Mouse (Mus musculus) limb, embryonic 10.5 days (tissue): ENCODE measurements around the gene Copg1. TPM values are rescaled to one million over a fixed set of nuclear protein-coding genes. Genes with fewer than 3 reads are reported as not detected.
A peak's percentile ranks its signal among the peaks of the same experiment; 100 is the strongest.

Experiments
- DNase-seq: peaks from one replicate; pipeline ENCODE4 v3.0.0-alpha.2; 2017; ENCODE audit warnings: low spot score
- H3K27ac ChIP-seq: fragments of 300-500 bp; sonication (generic); 2 replicates; pipeline ENCODE4 v1.5.1; 2016; ENCODE audit warnings: mild to moderate bottlenecking
- H3K27me3 ChIP-seq: fragments of 300-500 bp; sonication (generic); 2 replicates; pipeline ENCODE4 v1.6.1; 2016; ENCODE audit warnings: low read depth, mild to moderate bottlenecking; ENCODE audit not compliant: poor library complexity, severe bottlenecking
- H3K36me3 ChIP-seq: fragments of 300-500 bp; sonication (generic); 2 replicates; pipeline ENCODE4 v1.6.1; 2016; ENCODE audit warnings: mild to moderate bottlenecking, moderate library complexity
- H3K4me1 ChIP-seq: fragments of 300-500 bp; sonication (generic); 2 replicates; pipeline ENCODE4 v1.6.1; 2016
- H3K4me3 ChIP-seq: fragments of 300-500 bp; sonication (generic); 2 replicates; pipeline ENCODE4 v1.5.1; 2016; ENCODE audit warnings: mild to moderate bottlenecking, moderate library complexity
- H3K9me3 ChIP-seq: fragments of 300-500 bp; sonication (generic); replicated peaks from 2 replicates; pipeline ENCODE4 v1.6.1; 2016; ENCODE audit warnings: mild to moderate bottlenecking
- WGBS: fragments of 180-500 bp; shearing (Covaris S2); methylation state at CpG from one replicate; pipeline ENCODE4 v1.1.7; 2016; 5-methylcytosine and 5-hydroxymethylcytosine counted together
- polyA plus RNA-seq: library from polyadenylated mRNA; unstranded; fragments of >200 nt; fragmentation: Nextera tagmentation; extraction: Ambion mirVana; gene quantifications from 2 replicates; pipeline ENCODE4 v1.2.1, GENCODE M21; 2016

Copg1 gene
- polyA plus RNA-seq = 153 and 174 TPM in 2 replicates

- peak within 1 kb of the TSS; percentile 91 for H3K27ac ChIP-seq
- DNase-seq = peak; percentile 100
- peak within 1 kb of the TSS; percentile 84 for H3K4me3 ChIP-seq
- under 1% methylated on average over 31 of the region's 31 CpGs for WGBS
- peaks cover 37% of the 10 kb centered on the region for H3K36me3 ChIP-seq
- no peaks in the 10 kb centered on the region for H3K27me3 ChIP-seq
- H3K9me3 ChIP-seq = no peaks in the 10 kb centered on the region
- H3K4me1 ChIP-seq = peaks cover 7% of the 10 kb centered on the region
Measured at GRCm38 (mm10) chr6:87887594-87888233, at the start of gene Copg1. TSS of gene Copg1 (plus strand) at chr6:87887814.

- Histone ChIP-seq H3K4me1 (peaks cover 16% of the 10 kb centered on the region), H3K4me3 (peak within 1 kb of the TSS; percentile 86), H3K36me3 (peaks cover 54% of the 10 kb centered on the region), H3K27me3 (no peaks in the 10 kb centered on the region), H3K9me3 (no peaks in the 10 kb centered on the region), H3K27ac (peak within 1 kb of the TSS; percentile 94)
- peak; percentile 95 for DNase-seq
- under 1% methylated on average over 46 of the region's 46 CpGs for WGBS
Measured at GRCm38 (mm10) chr6:87838551-87839197, 48.9 kb upstream of the Copg1 start, which contains the start of gene Isy1. TSS of gene Isy1 (minus strand) at chr6:87838798.

DNA sequence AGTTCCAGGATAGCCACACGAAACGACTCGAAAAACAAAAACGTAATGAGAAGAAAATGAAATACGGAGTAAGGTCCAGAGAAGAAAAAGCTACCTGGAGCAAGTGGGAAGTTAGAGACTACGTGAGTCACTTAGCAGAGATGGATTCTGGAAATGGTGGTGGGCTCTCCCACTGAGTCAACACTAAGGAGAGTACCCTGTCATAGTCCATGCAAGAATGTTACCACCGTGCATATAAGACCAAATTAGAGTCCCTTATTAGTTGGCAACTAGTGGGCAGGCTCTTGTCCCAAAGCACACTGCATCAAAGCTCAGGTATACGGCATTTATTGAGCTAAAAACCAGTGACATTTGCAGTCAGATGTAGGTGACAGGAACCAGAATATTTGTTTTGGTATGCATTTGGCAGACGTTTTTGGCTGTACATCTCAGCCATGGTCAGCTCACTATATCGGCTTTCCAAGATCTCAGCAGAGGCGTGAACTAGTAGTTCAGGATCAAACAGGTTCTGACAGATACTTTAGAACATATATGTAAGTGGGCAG is 47.7 kb upstream of the Copg1 start:
- Histone ChIP-seq H3K27me3 (no peaks in the 10 kb centered on the region), H3K4me3 (peak overlapping the region; percentile 86; the same call in 1 of the 2 replicates), H3K9me3 (no peaks in the 10 kb centered on the region), H3K36me3 (peaks cover 54% of the 10 kb centered on the region), H3K27ac (no peak overlapping the region), H3K4me1 (peaks cover 16% of the 10 kb centered on the region)
- WGBS = 61% methylated on average over 11 of the region's 11 CpGs
- no peak for DNase-seq

- 78% methylated on average over 8 of the region's 8 CpGs for WGBS
- DNase-seq = no peak
- peaks cover 57% of the 10 kb centered on the region for H3K36me3 ChIP-seq
- peaks cover 16% of the 10 kb centered on the region for H3K4me1 ChIP-seq
- H3K27me3 ChIP-seq = no peaks in the 10 kb centered on the region
- H3K9me3 ChIP-seq = no peaks in the 10 kb centered on the region
- H3K27ac ChIP-seq = no peak overlapping the region
- H3K4me3 ChIP-seq = no peak overlapping the region
Measured at GRCm38 (mm10) chr6:87841635-87842034, 46.0 kb upstream of the Copg1 start.

DNA sequence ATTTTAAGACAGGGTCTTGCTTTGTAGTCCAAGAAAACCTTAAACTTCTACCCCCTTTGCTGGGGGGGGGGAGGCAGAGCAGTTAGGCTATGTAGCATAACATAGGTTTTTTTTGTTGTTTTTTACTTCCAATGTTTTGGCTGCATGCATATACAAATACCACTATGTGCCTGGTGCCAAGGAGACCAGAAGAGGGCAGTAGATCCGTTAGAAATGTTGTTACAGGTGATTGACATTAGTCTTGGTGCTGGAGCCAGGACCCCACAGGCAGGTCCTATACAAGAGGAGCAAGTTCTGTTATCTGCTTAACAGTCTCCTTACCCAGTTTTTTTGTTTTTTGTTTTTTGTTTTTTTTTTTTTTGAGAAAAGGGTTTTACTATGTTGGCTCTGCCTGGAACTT is 45.4 kb upstream of the Copg1 start:
- Histone ChIP-seq H3K27me3 (no peaks in the 10 kb centered on the region), H3K4me1 (peaks cover 20% of the 10 kb centered on the region), H3K4me3 (no peak overlapping the region), H3K27ac (no peak overlapping the region), H3K9me3 (no peaks in the 10 kb centered on the region), H3K36me3 (peaks cover 60% of the 10 kb centered on the region)
- no peak for DNase-seq
- 32% methylated on average over 1 of the region's 1 CpGs for WGBS

GRCm38 (mm10) chr6:87845031-87845695 is 42.5 kb upstream of the Copg1 start:
- WGBS = 92% methylated on average over 13 of the region's 13 CpGs

GRCm38 (mm10) chr6:87846813-87847212 is 40.8 kb upstream of the Copg1 start:
- Histone ChIP-seq H3K4me1 (peaks cover 28% of the 10 kb centered on the region), H3K4me3 (no peak overlapping the region), H3K9me3 (no peaks in the 10 kb centered on the region), H3K27me3 (no peaks in the 10 kb centered on the region), H3K27ac (no peak overlapping the region), H3K36me3 (peaks cover 70% of the 10 kb centered on the region)
- DNase-seq = no peak
- WGBS = 83% methylated on average over 1 of the region's 1 CpGs

More at GRCm38 (mm10) chr6:87845031-87845695, 42.5 kb upstream of the Copg1 start:
- H3K4me1 ChIP-seq = peaks cover 23% of the 10 kb centered on the region
- peaks cover 75% of the 10 kb centered on the region for H3K36me3 ChIP-seq
- H3K9me3 ChIP-seq = no peaks in the 10 kb centered on the region
- H3K27ac ChIP-seq = no peak overlapping the region
- no peaks in the 10 kb centered on the region for H3K27me3 ChIP-seq
- no peak for DNase-seq
- H3K4me3 ChIP-seq = no peak overlapping the region

GRCm38 (mm10) chr6:87849780-87850154 is 37.8 kb upstream of the Copg1 start:
- peaks cover 28% of the 10 kb centered on the region for H3K4me1 ChIP-seq
- DNase-seq = peak; percentile 72
- no peaks in the 10 kb centered on the region for H3K27me3 ChIP-seq
- peak overlapping the region; percentile 100 for H3K27ac ChIP-seq
- H3K4me3 ChIP-seq = peak overlapping the region; percentile 95
- H3K36me3 ChIP-seq = peaks cover 41% of the 10 kb centered on the region
- under 1% methylated on average over 8 of the region's 8 CpGs for whole genome bisulfite sequencing
- no peaks in the 10 kb centered on the region for H3K9me3 ChIP-seq

- DNase-seq = peak; percentile 71
- H3K4me3 ChIP-seq = peak overlapping the region; percentile 95
- peaks cover 28% of the 10 kb centered on the region for H3K4me1 ChIP-seq
- no peaks in the 10 kb centered on the region for H3K27me3 ChIP-seq
- H3K36me3 ChIP-seq = peaks cover 35% of the 10 kb centered on the region
- under 1% methylated on average over 73 of the region's 73 CpGs for WGBS
- no peaks in the 10 kb centered on the region for H3K9me3 ChIP-seq
- H3K27ac ChIP-seq = peak overlapping the region; percentile 100
Measured at GRCm38 (mm10) chr6:87850155-87850899, 37.3 kb upstream of the Copg1 start.

DNA sequence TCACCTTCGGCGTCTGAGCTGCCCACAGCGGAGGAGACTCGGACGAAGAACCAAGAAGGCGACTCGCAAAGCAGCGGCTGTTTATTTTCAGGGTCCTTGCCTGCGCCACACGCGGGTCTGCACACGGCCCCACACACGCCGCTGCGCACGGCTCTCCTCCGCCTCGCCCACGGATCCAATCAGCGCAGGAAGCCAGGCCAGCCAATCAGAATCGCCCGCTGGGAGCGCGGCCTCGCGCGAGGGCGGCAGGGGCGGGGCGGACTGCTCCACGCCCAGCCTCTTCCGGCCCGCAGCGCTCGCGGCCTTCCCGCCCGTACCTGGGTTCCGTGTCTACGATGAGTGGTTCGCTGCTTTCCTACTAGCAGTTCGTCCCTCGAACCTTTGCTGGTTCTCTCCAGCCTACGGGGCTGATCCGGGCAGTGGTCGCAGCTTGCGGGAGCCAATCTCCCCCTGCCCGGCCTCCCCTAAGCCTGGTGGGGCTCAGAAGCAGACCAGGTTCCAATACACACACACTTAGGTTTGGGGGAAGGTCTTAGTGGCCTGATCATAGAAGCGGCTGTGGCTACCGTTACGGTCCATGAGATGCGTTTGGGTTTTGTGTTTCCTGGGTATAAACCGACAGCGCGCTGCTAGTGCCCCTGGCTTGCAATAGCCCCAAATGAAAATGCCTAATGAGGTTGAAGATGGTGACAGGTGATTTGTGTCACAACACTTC is 36.6 kb upstream of the Copg1 start, which contains the start of gene Cnbp:
TSS of gene Cnbp (minus strand) at position 207 of the 715 bp plus-strand sequence.
- Histone ChIP-seq H3K36me3 (peaks cover 28% of the 10 kb centered on the region), H3K4me3 (peak within 1 kb of the TSS; percentile 95), H3K27me3 (no peaks in the 10 kb centered on the region), H3K9me3 (no peaks in the 10 kb centered on the region), H3K27ac (peak within 1 kb of the TSS; percentile 100), H3K4me1 (peaks cover 28% of the 10 kb centered on the region)
- DNase-seq = peak; percentile 99
- WGBS = under 1% methylated on average over 55 of the region's 55 CpGs

GRCm38 (mm10) chr6:87851871-87852270 is 35.7 kb upstream of the Copg1 start:
- 82% methylated on average over 6 of the region's 6 CpGs for WGBS
- H3K27me3 ChIP-seq = no peaks in the 10 kb centered on the region
- H3K4me1 ChIP-seq = peaks cover 27% of the 10 kb centered on the region
- H3K4me3 ChIP-seq = 0 out of 2 replicates have a peak overlapping the region, but pooled peaks have one; percentile 95
- H3K9me3 ChIP-seq = no peaks in the 10 kb centered on the region
- H3K36me3 ChIP-seq = peaks cover 20% of the 10 kb centered on the region
- no peak for DNase-seq
- no peak overlapping the region for H3K27ac ChIP-seq

DNA sequence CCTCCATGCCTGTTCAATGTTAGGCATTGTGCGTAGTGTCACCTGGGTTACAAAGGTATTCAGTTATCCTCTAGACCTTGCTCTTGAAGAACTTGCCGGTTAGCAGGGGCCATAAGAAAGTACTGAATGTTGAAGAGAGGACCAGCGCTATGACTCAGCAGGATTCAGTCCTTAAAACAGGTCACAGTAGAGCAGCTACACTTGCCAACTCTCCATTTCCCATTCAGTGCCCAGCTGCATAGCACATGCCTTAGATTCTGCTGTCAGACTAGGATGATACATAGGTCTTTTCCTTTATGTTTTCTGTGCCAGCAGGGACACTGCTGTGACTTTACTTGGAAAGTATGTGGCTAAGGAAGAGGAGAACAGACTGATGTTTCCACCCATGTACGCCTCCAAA is 34.2 kb upstream of the Copg1 start:
- peaks cover 5% of the 10 kb centered on the region for H3K36me3 ChIP-seq
- no peak overlapping the region for H3K27ac ChIP-seq
- H3K9me3 ChIP-seq = no peaks in the 10 kb centered on the region
- no peak for DNase-seq
- H3K4me3 ChIP-seq = no peak overlapping the region
- H3K4me1 ChIP-seq = peaks cover 14% of the 10 kb centered on the region
- H3K27me3 ChIP-seq = no peaks in the 10 kb centered on the region
- 89% methylated on average over 4 of the region's 4 CpGs for WGBS
